Mouse (Mus musculus) lung, postnatal 0 days (tissue): ENCODE measurements around the gene 5730522E02Rik.

ENCODE experiments used
- CTCF ChIP-seq: IDR thresholded peaks from 2 replicates; pipeline ENCODE4 v1.5.1; 2016; ENCODE audit warnings: antibody characterized with exemption, mild to moderate bottlenecking
- EP300 ChIP-seq: IDR thresholded peaks from 2 replicates; pipeline ENCODE4 v1.6.1; 2016; ENCODE audit warnings: antibody characterized with exemption, mild to moderate bottlenecking, control low read depth

GRCm38 (mm10) chr11:26076335-26076734 lies 134.2 kb downstream of the 5730522E02Rik start:
- TF ChIP-seq CTCF = no peak
- TF ChIP-seq EP300 = no peak
